Mouse (Mus musculus): ENCODE measurements at regions not wholly inside any gene's neighbourhood (a gene's known extent, or its start where the extent isn't known, plus 50 kb on each side); places are given as distances from the start of the nearest gene placed in this dataset.

- no peak for DNase-seq
These were observed 1649.2 kb downstream of the Efnb2 start for GRCm38 (mm10) chr8:7011881-7012280.

- DNase-seq = no peak
These were observed 1669.5 kb downstream of the Efnb2 start for GRCm38 (mm10) chr8:6991516-6991915.

DNA sequence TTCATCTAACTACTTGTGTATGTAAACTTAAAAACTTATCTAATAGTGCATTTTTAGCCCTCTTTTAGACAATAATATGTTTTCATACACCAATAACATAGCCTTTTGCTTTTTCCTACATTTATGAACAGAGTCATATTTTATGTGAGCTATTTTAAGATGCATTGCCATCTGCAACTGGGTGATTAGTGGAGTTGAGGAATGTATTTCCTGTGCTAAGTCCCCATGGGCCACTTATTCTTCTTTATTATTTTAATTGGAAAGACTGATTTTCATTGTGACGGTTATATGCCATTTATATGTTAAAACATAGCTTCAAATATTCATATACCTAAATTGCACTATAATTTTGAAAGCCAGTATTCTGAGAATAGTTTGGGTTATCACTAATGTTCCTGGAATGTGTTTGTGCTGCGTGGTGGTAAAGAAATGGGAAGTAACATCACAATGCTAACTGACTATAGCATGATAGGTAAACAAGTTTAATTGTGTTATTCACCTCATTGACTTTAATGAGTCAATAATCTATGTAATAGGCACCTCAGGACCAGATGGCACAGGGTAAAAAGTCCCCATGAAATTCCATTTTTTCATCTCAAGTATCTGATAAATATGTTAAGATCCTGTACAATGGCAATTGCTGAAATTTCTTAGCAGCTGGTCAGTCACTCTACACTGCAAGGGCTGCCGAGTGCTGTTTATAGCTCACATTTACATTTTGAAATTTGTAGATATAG lies 1671.5 kb downstream of the Efnb2 start:
- no peak for DNase-seq

DNA sequence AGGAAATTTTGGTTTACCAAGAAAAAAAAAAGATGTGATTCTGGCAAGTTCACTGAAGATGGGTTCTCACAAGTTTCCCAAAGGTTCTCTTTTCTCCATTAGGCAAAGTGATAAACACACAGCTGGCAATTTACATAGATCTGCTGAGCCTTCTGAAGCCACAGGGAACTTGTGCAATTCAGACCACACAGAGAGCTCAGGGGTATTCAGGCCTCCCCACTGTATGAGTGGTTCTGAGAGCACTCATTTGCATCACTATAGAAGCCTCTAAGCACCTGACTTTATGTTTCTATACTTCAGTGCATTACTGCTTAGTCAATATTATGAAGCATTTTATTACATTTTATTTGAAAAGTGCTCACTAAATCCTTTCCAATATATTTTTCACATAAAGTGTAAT lies 1687.1 kb downstream of the Efnb2 start:
- DNase-seq = no peak

DNA sequence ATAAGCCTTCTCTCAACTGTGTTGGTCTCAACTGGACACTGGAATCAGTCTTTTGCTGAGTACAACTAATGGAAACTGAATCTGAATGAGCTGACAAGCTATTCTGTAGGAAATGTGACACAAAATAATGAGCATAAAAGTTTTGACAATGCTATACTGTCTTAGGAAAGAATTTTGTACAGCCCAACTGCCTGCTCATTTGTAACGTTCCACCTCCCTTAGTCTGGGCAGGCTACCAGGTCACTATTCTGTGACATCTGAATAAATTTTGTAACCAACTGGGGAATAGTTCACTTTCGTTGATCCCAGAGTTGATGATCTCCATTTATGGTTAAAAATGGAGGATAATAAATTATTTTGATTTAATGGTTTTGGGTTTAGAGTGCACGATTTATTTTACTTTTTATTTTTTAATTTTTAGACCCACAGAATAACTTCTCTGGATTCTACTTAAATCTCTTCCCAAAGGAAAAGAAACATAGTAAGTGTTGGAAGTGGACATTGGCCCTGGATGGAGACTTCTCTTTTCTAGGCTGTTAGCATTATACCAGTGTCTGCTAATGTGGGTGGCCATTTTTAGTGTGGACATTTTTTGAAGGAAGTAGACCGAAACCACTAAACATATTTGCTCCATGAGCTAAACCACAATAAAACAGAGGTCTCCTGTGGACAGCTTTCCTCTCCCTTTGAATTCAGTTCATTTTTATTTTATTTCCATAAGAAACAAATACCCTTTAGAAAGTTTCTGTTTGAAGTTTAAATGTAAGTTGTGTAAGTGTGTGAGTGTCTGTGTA lies 1697.8 kb downstream of the Efnb2 start:
- DNase-seq = no peak

DNA sequence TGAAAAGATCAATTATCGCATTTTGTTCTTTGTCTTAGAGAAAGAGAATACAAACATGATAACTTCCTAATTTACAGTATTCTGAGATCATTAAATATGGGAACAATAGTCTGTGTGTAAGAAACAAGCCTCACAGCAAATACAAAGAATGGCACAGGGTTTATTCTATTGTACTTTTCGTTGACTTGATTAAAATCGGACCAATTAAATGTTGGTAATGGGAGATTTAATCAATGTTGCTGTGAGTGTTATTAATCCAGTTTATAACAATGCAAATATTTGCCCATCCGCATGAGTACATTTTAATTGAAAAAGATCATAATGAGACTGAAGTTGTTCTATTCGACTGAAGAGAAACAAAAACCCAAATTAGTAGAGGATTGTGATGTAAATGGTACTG lies 1703.0 kb downstream of the Efnb2 start:
- no peak for DNase-seq

DNA sequence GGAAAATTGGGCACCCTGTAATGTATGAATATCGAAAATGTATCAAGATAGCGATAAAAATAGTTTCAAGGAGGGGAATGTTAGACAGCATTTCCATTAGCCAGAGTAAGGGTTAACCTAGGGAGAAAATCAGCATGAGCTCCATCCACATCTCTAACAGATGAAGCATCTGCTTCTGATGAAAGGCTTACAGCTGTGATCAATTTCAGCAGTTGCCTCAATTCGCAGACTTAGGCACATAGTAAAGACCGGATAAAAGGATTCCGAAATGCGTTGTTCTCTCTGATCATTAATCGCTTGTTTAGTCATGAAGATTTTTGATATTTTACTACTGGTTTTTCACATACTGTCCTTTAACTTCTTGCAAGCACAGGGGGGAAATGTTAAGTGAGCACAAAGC lies 1706.8 kb downstream of the Efnb2 start:
- DNase-seq = no peak

DNA sequence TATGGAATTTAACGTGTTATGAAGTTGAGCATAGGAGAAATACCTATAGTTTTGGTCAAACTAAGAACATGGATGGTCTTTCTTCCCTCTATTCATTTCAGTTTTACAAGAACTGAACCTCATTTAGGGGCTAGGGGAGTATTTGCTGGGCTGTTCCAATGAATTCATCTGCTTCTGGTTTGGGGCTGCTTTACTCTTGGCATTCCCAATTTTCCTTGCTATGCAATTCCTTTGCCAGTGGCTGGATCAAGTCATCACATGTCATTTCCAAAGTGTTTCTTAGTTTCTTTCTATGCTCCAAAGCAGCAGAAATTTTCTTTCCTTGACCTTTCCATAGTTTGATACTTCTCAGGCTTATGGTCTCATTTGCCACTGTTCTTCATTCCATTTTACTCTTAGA lies 1738.6 kb downstream of the Efnb2 start:
- no peak for DNase-seq

DNA sequence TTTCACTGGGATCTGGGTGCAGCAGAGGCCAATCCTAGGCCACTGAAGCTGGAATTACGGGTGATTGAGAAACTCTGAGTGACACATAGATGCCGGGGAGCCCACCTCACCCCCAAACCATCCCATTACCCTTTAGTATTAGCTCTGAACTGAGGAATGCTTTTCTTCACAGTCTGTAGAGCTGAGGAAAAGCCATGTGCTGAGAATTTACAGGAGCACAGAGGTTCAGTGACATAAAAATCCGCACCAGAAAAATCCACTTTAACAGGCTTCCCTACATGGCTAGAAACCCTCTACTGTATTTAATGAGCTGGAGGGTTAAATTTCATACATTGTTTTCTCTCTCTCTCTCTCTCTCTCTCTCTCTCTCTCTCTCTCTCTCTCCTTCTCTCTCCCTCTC lies 1753.4 kb downstream of the Efnb2 start:
- DNase-seq = no peak

GRCm38 (mm10) chr8:6891456-6891855 lies 1769.6 kb downstream of the Efnb2 start:
- DNase-seq = no peak

DNA sequence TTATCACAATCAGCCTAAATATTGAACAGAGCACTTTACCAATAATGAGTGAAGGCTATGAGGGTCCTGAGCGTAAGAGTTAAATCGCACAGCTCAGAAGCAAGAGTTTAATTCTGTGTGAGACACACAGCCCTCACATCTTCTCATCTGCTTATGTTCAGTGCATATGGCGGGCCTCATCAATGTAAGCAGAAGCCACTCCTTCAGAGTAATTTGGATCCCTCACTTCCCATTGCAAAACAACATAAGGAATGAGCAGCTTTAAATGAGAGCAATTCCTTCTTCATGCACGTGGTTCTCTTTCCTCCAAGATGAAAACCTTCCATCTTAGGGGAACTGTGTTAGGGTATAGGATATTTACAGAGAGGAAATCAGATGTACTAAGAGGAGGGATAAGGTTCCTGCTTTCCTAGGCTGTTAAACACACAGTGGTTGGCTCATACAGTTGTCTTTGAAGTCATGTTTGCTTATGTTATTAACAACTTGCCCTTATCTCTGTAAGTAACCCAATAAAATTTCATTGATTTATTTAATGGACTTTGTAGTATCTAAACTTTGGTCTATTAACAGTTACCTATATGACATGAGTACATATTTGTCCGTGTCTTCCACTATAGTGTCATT lies 1774.2 kb downstream of the Efnb2 start:
- DNase-seq = no peak

DNA sequence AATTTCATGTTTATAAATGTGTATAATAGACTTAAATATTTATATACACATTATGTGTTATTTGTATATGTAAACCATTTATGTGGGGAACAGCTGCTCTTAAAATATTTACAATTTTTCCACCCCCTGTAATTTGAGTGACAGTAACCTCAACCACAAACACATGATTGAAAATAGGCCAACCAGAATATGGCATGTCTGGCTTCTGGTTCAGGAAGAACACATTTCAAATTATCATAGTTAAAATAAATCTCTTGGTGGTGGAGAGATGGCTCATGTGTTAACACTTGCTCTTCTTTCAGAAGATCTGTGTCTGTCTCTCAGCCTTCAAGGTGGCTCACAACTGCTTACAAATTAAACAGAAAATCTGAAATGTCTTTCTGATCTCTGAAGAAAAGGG lies 1776.2 kb downstream of the Efnb2 start:
- DNase-seq = no peak

DNA sequence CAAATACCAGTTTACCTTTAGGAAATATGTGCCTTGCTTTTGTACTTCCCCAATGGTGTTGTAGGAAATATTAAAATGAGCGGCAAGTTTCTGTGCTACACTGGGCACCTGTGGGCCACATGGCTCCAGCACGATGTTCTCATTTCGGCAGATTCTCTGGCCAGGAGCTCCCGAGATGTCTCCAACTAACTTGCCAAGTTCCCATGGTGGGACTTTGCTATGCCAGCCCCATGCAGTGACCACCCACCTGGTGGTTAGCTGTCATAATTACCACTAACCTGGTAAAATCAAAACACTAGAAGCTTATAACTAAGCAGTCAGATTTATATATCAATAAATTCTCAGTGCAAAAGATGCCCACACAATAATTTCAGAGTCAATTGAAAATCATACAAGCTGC lies 1777.5 kb upstream of the Slc10a2 start:
- DNase-seq = no peak
